Mouse (Mus musculus) common myeloid progenitor, adult 5-6 weeks (primary cell): Measurements from ENCODE around the gene Map1a. TPM values are rescaled to one million over a fixed set of nuclear protein-coding genes. Genes with fewer than 3 reads are reported as not detected.

Experiments
- ATAC-seq: replicated peaks from 2 replicates; pipeline ENCODE4 v1.8.0; 2016; ENCODE audit warnings: low read depth, mild to moderate bottlenecking, moderate TSS enrichment, inconsistent platforms; ENCODE audit not compliant: poor library complexity, severe bottlenecking
- total RNA-seq: library from RNA; stranded (forward); fragments of 200-1000, 187-1606 nt; gene quantifications from 2 replicates; pipeline ENCODE4 v1.2.3, GENCODE M21; 2017

Map1a gene
- total RNA-seq, 1 experiment from 2014 or later: under 0.01 TPM

DNA sequence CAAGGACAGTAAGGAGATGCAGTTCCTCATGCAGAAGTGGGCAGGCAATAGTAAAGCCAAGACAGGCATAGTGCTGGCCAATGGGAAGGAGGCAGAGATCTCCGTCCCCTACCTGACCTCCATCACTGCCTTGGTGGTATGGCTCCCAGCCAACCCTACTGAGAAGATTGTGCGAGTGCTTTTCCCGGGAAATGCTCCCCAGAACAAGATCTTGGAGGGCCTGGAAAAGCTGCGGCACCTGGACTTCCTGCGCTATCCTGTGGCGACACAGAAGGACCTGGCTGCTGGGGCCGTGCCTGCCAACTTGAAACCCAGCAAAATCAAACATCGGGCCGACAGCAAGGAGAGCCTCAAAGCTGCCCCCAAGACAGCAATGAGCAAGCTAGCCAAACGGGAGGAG lies 10.6 kb downstream of the Map1a start:
- no peak for ATAC-seq

DNA sequence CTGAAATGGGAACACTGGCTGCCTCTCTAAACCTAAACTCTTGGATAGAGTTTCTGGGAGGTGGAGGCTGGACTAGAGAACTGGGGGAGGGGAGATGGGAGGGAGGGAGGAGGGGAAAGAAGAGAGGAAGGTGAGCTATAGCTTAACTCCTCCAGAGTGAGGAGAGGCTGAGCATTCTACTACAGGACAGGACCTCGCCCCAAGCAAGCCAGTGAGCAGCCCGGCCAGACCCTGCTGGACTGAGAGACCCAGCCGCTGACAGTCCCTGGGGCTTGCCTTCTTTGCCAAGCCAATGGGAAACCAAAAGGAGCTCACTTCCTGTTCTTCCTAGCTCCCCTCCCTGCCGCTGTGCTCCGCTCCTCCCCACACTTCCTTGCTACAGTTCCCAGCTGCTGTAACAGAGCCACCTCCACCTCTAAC lies 19.6 kb downstream of the Map1a start:
- peak; percentile 71 for ATAC-seq

DNA sequence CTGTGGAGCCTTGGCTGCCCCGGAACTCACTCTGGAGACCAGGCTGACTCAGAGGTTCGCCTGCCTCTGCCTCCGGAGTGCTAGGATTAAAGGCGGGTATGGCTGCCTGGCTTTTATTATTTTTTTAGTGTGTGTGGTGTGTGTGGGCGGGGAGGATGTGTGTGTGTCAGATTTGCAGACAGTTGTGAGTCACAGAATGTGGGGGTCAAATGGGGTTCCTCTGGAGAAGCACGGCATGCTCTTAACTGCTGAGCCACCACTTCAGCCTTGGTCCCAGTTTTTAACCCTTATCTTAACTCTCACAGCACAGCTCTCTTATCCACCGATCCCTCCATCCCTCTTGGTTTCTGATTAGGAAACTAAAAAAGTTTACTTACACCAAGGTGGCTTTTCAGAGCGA lies 26.9 kb downstream of the Map1a start:
- ATAC-seq: no peak

DNA sequence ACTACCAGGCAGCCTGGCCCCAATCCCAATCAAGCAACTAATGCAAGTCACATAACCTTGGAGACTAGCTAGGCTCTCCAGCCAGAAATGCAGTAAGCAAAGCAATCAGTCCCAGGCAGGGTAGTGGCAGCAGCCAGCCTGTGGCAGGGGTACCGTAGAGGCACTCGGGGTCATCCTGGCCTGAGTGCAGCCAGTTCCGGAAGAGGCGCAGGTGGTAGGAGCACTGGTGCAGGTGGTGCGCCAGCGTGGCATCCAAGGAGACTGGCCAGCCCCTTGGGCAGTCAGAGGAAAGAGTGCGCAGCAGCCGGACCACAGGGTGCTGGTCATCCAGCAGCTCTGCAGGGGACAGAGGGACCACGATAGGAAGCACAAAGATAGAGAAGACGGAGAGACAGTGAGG lies 33.6 kb downstream of the Map1a start:
- ATAC-seq: no peak

DNA sequence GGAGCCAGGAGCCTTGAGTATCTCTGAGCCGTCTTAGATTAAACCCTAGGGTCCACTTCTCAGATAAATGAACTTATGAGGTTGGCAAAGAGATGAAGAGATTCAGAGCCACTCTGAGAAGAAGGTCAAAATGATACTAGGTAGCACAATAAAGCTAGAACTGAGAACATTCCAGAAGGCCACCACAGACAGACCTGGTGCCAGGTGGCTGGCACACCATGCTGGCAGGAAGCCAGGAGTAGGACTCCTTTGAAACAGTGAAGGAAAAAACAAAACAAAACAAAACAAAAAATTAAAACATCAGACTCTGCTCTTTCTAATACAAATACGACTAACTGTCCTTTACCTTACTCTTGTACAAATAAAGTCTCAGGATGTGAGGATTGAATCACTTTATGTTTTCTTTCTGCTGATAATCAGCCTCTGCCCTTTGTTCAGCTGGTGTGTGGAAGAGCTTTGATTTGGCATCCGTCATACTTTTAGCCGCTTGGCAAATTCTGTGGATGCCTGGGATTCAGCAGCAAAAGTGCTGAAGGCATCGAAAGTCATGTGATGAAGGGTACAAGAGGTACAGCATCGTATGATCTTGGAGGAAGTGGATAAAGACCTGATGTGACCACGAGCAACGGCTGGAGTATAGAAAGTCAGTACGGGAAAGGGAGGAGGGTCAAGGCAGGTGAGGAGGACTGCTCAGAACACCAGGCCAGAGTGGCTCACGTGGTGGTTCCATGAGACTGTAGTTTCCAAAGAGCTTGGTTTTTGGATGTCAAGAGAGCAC lies 34.5 kb downstream of the Map1a start:
- ATAC-seq: no peak

DNA sequence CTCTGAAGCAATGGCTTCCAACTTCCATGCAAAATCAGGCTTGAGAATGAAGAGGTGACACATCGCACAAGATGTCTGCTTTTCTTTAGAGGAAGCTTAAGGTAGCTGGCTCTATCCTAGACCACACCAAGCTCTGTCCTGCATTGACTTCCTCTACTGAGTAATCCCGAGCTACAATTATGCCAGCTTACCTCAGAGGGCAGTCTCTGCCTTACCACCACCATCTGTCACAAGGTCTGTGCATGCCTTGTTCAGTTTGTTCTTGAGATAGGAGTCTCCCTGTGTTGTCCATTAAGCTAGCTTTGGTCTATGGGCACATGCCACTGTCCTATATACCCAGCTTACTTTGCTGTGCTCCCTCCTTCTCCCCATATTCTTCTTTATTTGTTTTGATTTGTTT lies 40.1 kb downstream of the Map1a start:
- ATAC-seq: no peak

DNA sequence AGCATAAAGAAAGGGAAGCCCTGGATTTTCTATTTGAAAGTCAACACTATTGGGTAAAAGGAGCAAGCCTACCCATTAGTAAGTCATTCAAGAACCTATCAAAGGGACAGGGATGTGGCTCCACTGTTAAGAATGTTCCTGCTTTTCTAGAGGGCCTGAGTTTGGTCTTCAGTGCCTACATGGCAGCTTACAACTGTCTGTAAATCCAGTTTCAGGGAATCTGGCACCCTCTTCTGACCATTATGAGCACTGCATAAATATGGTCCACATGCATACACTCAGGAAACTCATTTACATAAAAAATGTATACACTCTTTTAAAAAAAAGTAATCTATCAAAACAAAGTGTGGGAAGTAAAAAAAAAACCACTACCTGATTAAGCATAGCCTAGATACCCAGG lies 49.7 kb downstream of the Map1a start:
- 0 out of 2 replicates have a peak, but pooled peaks have one; percentile 29 for ATAC-seq

DNA sequence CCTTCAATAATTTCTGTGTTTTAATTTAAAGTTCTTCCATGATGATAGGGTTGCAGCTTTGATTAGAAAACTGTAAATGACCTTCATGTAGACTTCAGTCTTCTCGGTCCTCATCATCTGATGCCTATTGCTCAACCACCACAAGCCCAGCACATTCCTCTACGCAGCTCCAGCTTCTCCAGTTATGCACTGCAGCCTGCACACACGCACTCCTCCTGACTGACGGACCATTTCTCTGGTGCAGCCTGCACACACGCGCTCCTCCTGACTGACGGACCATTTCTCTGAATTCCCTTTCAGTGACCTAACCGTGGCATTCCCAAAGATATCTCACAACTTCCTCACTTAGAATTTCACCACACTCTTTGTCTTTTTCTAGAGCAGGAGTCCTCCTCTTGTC lies 63.8 kb downstream of the Map1a start:
- no peak for ATAC-seq

DNA sequence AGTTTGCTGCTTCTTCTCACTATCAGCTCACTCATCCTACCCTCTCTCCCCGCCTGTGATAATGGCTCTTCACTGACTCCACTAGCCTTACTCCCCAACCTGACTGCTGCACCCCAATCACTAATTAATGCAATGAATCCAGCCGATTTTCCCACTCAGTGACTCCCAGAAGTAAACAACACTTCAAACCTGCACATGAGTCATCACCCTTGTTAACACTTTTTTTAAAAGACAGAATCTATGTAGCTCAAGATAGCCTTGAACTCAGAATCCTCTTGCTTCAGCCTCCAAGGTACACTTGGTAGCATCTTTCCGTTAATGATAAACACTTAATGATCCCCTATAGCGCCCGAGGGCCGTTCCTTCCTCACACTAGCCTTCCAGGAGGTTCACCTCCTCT lies 65.0 kb downstream of the Map1a start:
- no peak for ATAC-seq

DNA sequence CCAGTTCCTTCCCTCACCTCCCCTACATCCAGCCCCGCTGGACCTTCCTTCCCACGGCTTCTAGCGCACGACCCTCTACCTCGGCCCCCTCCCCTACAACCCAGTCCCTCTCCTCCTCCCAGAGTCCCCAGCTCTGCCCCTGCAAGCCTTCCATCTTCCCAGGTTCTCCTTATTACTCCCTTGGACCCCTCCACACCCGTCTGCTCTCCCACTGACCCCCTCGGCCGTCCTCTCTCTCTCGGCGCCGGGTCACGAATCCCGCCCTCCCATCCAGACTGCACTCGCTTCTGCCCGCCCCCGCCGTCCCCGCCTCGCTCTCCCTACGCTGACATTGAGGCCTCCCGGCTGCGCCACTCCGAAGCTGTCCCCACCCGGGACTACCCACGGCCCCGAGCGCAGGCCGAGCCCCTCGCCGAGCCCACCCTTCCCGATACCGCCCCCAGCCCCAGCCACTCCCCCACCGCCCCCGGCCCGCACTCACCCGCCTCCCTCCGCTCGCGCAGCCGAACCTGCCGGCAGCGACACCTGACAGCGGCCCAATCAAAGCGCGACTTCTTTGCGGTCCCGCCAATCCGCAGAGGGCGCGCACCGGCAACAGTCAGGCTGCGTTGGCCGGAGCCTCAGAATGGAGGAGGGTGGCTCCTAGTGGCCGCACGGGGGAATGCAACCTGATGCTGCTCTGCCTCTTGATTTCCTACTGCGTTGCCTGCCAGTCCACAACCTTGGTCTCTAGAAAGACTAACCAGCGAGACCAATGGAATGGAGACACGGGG lies 65.6 kb downstream of the Map1a start, which contains the start of gene Ppip5k1:
TSS of gene Ppip5k1 (minus strand) at position 577 of the 773 bp plus-strand sequence.
- ATAC-seq: peak; percentile 97

DNA sequence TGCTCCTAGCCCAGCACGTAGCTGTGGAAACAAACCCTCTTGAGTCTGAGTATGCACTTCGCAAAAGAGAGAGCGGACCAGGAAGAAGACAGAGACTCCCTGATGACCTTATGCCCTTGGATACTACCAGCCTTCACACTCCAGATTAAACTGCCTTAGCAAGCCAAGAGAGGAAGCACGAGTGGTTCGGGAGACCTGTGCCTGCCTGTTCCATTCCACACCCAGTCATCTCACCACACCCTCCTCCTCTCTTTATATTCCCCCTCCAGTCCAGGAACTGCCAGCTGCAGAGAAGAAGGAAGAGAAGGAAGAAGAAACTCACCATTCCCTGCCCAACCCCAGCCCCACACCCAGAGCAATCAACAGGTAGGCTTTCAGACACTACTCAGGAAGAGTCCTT lies 68.1 kb downstream of the Map1a start, which contains the start of gene Ckmt1:
TSS of gene Ckmt1 (plus strand) at position 221 of the 400 bp plus-strand sequence.
- ATAC-seq: no peak

DNA sequence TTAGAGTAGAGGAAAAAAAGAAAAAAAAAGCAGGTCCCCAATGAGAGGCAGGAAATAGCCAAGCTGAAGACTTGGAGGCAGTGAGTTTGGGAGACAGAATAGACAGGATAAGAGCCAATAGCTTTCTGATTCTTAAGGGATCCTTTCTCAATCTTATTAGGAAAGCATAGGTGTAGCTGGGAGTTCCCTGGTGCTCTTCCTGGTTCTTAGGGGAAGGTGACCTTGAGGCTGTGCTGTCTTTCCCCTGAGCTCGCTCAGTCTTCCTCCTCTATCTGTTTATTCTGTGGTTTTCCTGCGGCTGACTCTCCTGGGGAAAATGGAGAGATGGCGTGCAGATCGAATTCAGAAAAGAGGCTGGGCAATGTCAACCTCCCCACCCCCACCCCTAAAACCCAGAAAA lies 68.6 kb downstream of the Map1a start:
- ATAC-seq: no peak

DNA sequence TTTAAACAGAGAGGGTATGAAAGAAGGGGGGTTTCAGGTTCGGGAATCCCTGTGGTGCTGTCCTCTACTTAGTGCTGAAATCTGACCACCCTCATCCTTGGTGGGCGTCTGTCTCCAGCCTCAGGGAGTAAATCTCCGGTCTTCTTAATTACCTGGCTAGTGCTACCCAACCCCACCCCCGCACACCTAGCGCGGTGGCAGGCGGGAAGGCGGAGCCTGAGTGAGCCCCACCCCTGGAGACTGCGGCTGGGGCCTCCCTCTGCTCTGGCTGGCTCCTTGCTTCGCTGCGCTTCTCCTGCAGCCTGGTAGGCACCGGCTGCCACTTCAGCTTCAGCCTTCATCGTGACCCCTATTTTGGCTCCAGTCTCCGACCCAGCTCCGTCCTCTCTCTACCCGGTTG lies 69.0 kb downstream of the Map1a start:
- 0 out of 2 replicates have a peak, but pooled peaks have one; percentile 13 for ATAC-seq

DNA sequence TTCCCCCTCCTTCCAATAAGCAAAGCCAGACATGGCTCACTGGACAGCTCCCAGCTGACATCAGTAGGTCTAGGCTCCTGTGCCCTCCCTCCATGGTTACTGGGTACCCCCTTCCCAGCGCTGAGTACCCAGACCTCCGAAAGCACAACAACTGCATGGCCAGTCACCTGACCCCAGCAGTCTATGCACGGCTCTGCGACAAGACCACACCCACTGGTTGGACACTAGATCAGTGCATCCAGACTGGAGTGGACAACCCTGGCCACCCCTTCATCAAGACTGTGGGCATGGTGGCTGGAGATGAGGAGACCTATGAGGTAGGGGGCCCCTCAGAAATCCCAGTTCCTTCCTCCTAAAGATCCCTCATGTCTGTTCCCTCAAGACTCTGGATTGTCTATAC lies 70.1 kb downstream of the Map1a start:
- no peak for ATAC-seq

Other genes with a start within 250 kb of the Map1a start
- gene Tgm5, start 203.8 kb upstream of the Map1a start, total RNA-seq: not detected in 2 replicates
- not detected in 2 replicates for gene Tgm7, start 179.8 kb upstream of the Map1a start, total RNA-seq
- gene Adal, start 149.2 kb upstream of the Map1a start, total RNA-seq: 8.1 and 14.7 TPM in 2 replicates
- 8.9 and 11.9 TPM in 2 replicates for gene Lcmt2, start 148.9 kb upstream of the Map1a start, total RNA-seq
- gene Tubgcp4, start 118.9 kb upstream of the Map1a start, total RNA-seq: 30.3 and 32.1 TPM in 2 replicates
- gene Zscan29, start 118.5 kb upstream of the Map1a start, total RNA-seq: 18.0 and 20.1 TPM in 2 replicates
- gene Trp53bp1, start 18.2 kb upstream of the Map1a start, total RNA-seq: 43.2 and 45.5 TPM in 2 replicates
- 12.2 and 22.1 TPM in 2 replicates for gene Ppip5k1, start 65.8 kb downstream of the Map1a start, total RNA-seq
- not detected in 2 replicates for gene Ckmt1, start 68.1 kb downstream of the Map1a start, total RNA-seq
- not detected in 2 replicates for gene Strc, start 97.6 kb downstream of the Map1a start, total RNA-seq
- gene Pdia3, start 124.2 kb downstream of the Map1a start, total RNA-seq: 272 and 336 TPM in 2 replicates
- gene Catsper2, start 124.2 kb downstream of the Map1a start, total RNA-seq: 3.2 TPM in 1 of 2 replicates, not detected in the other
- gene Ell3, start 154.7 kb downstream of the Map1a start, total RNA-seq: not detected in 2 replicates
- 300 and 324 TPM in 2 replicates for gene Serf2, start 159.6 kb downstream of the Map1a start, total RNA-seq
- gene Hypk, start 163.7 kb downstream of the Map1a start, total RNA-seq: 76.4 and 129 TPM in 2 replicates
- gene Serinc4, start 167.2 kb downstream of the Map1a start, total RNA-seq: 1.4 and 1.8 TPM in 2 replicates
- 51.2 and 61.1 TPM in 2 replicates for gene Mfap1b, start 184.5 kb downstream of the Map1a start, total RNA-seq
- 34.0 and 34.7 TPM in 2 replicates for gene Mfap1a, start 217.1 kb downstream of the Map1a start, total RNA-seq
- gene Wdr76, start 217.1 kb downstream of the Map1a start, total RNA-seq: 38.6 and 42.9 TPM in 2 replicates